Mouse (Mus musculus): ENCODE results near the gene Ly6g6d. TPM values are rescaled to one million over a fixed set of nuclear protein-coding genes. Genes with fewer than 3 reads are reported as not detected.
"Not testable (repeated sequence)": the region's sequence is repeated elsewhere in the genome, so short reads cannot be mapped to it uniquely, and the experiment has no call there.

The Ly6g6d gene
- polyA plus RNA-seq, 1 experiment = not detected

DNA sequence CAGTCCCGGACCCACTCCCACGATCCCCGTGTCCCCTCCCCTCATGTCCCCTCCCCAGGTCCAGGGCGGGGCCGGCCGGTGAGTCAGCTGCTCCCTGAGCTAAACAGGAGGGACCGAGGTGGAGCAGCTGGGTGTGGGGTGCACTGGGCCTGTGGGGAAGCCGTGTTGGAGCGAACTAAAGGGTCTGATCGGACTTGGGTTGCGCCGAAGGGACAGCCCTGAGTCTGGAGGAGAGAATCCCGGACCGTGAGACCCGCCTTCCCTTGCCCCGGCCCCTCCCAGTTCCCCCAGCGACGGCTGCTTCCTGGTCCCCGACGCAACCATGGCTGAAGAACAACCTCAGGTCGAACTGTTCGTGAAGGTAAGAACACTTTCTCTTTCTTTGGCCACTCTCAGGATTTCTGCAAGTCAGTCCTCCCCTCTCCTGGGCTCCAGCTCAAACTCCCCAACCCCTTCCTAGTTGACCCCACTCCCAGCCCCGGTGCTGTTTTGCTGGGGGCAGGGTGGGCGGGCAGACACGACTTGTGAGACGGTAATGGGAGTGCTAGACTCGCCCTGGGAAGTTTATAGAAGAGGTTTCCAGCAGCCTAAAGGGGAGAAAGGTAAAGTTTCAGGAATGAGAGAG, 27.6 kb downstream of the Ly6g6d start:
- H3K27ac ChIP-seq (replicated peaks; ENCODE audit: low read depth, low read length) = peak overlapping the region; percentile 99
- peak overlapping the region; percentile 66 for H3K4me3 ChIP-seq (ENCODE audit: insufficient read depth, low read depth, low read length)
- H3K4me1 ChIP-seq (ENCODE audit: control insufficient read depth, insufficient read depth, insufficient read length, low read length) = peaks cover 10% of the 10 kb centered on the region; the same call in 1 of the 2 replicates

GRCm38 (mm10) chr17:35049561-35050016, 28.3 kb downstream of the Ly6g6d start, which contains the start of gene Clic1:
TSS of gene Clic1 (plus strand) at chr17:35049966.
- peaks cover 10% of the 10 kb centered on the region; the same call in 1 of the 2 replicates for H3K4me1 ChIP-seq (ENCODE audit: control insufficient read depth, insufficient read depth, insufficient read length, low read length)
- H3K4me3 ChIP-seq (ENCODE audit: insufficient read depth, low read depth, low read length) = peak within 1 kb of the TSS; percentile 66
- H3K27ac ChIP-seq (replicated peaks; ENCODE audit: low read depth, low read length) = peak within 1 kb of the TSS; percentile 99

DNA sequence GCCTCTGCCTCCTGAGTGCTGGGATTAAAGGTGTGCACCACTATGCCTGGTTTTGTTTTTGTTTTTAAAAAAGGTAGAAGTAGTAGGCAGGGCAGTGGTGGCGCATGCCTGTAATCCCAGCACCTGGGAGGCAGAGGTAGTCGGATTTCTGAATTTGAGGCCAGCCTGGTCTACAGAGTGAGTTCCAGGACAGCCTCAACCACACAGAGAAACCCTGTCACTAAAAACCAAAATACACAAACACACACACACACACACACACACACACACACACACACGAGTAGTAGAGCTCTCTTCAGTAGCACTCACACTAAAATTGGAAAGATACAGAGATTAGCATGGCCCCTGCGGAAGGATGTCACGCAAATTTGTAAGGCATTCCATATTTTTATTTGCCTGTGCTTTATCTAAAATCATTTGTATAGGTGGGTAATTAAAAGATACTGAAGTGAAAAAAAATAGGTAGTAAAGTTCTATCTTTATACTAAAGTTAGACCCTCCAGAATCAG, 28.9 kb downstream of the Ly6g6d start:
- H3K27ac ChIP-seq (replicated peaks; ENCODE audit: low read depth, low read length) = peak overlapping the region; percentile 66
- peaks cover 11% of the 10 kb centered on the region; the same call in 1 of the 2 replicates for H3K4me1 ChIP-seq (ENCODE audit: control insufficient read depth, insufficient read depth, insufficient read length, low read length)
- peak overlapping the region; percentile 6; the same call in 1 of the 2 replicates for H3K4me3 ChIP-seq (ENCODE audit: insufficient read depth, low read depth, low read length)

- Histone ChIP-seq H3K4me1 (ENCODE audit: control insufficient read depth, insufficient read depth, insufficient read length, low read length) (peaks cover 12% of the 10 kb centered on the region; the same call in 1 of the 2 replicates), H3K4me3 (ENCODE audit: insufficient read depth, low read depth, low read length) (peak overlapping the region; percentile 9), H3K27ac (replicated peaks; ENCODE audit: low read depth, low read length) (peak overlapping the region; percentile 86)
Measured at GRCm38 (mm10) chr17:35048149-35048931, 29.5 kb downstream of the Ly6g6d start.

GRCm38 (mm10) chr17:35047688-35048087, 30.2 kb downstream of the Ly6g6d start:
- H3K4me3 ChIP-seq (ENCODE audit: insufficient read depth, low read depth, low read length) = peak overlapping the region; percentile 9
- peaks cover 12% of the 10 kb centered on the region; the same call in 1 of the 2 replicates for H3K4me1 ChIP-seq (ENCODE audit: control insufficient read depth, insufficient read depth, insufficient read length, low read length)
- H3K27ac ChIP-seq (replicated peaks; ENCODE audit: low read depth, low read length) = peak overlapping the region; percentile 86

DNA sequence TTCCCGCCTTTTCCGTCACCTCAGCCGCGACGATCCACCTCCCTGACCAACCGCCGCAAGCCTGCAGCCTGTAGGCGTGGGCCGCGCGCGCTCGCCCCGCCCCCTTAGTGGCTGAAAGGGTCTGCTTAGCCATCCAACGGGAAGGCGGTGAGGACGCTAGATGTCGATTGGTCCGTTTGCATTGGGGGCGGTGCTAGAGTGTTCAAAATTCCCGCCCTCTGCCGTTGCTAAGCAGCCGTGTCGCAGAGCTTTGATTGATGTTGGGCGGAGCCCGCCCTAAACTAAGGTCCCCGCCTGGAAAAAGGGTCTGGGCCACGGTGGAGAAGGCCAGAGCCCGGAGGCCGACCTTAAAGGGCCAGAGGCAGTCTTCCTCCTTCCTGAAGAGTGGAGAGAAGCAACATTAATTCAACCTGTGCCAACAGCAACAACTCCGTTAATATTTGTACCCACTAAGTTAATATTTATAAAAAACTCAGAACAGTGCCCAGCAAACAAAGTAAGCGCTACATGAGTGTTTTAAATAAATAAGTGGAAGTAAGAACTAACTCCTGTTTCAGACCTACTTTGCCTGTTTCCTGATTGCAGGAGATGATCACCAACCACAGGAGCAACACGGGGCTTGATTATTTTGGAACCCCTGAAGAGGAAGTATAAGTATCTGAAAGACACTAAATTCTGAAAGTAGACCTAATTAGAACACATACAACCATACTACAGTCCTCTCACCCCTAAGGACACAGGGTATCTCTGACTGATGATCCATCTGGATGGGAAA, 31.0 kb downstream of the Ly6g6d start, which contains the start of gene Msh5:
Gene Msh5, minus strand, starts transcription at position 65 of the 775 bp plus-strand sequence.
- Histone ChIP-seq H3K4me3 (ENCODE audit: insufficient read depth, low read depth, low read length) (peak within 1 kb of the TSS; percentile 63), H3K27ac (replicated peaks; ENCODE audit: low read depth, low read length) (peak within 1 kb of the TSS; percentile 86), H3K4me1 (ENCODE audit: control insufficient read depth, insufficient read depth, insufficient read length, low read length) (peaks cover 12% of the 10 kb centered on the region; the same call in 1 of the 2 replicates)

- H3K4me1 ChIP-seq (ENCODE audit: control insufficient read depth, insufficient read depth, insufficient read length, low read length) = peaks cover 12% of the 10 kb centered on the region; the same call in 1 of the 2 replicates
Measured at GRCm38 (mm10) chr17:35045807-35046680, 31.8 kb downstream of the Ly6g6d start.

GRCm38 (mm10) chr17:35044904-35045806, 32.7 kb downstream of the Ly6g6d start:
- H3K4me1 ChIP-seq (ENCODE audit: control insufficient read depth, insufficient read depth, insufficient read length, low read length) = peaks cover 12% of the 10 kb centered on the region; the same call in 1 of the 2 replicates
- peak overlapping the region; percentile 26; the same call in 1 of the 2 replicates for H3K27ac ChIP-seq (replicated peaks; ENCODE audit: low read depth, low read length)
- no peak overlapping the region for H3K4me3 ChIP-seq (ENCODE audit: insufficient read depth, low read depth, low read length)

More at GRCm38 (mm10) chr17:35045807-35046680, 31.8 kb downstream of the Ly6g6d start:
- Histone ChIP-seq H3K4me3 (ENCODE audit: insufficient read depth, low read depth, low read length) (peak overlapping the region; percentile 63), H3K27ac (replicated peaks; ENCODE audit: low read depth, low read length) (peak overlapping the region; percentile 57)

GRCm38 (mm10) chr17:35043794-35044193, 34.1 kb downstream of the Ly6g6d start:
- Histone ChIP-seq H3K27ac (replicated peaks; ENCODE audit: low read depth, low read length) (no peak overlapping the region), H3K4me1 (ENCODE audit: control insufficient read depth, insufficient read depth, insufficient read length, low read length) (peaks cover 9% of the 10 kb centered on the region; the same call in 1 of the 2 replicates), H3K4me3 (ENCODE audit: insufficient read depth, low read depth, low read length) (no peak overlapping the region)

- Histone ChIP-seq H3K27ac (replicated peaks; ENCODE audit: low read depth, low read length) (no peak overlapping the region), H3K4me1 (ENCODE audit: control insufficient read depth, insufficient read depth, insufficient read length, low read length) (0 out of 2 replicates have a peak, but pooled peaks cover 2% of the 10 kb centered on the region)
Measured at GRCm38 (mm10) chr17:35039121-35039873, 38.6 kb downstream of the Ly6g6d start.

GRCm38 (mm10) chr17:35034896-35035295, 43.0 kb downstream of the Ly6g6d start:
- Histone ChIP-seq H3K4me1 (ENCODE audit: control insufficient read depth, insufficient read depth, insufficient read length, low read length) (no peaks in the 10 kb centered on the region), H3K4me3 (ENCODE audit: insufficient read depth, low read depth, low read length) (no peak overlapping the region), H3K27ac (replicated peaks; ENCODE audit: low read depth, low read length) (no peak overlapping the region)

More at GRCm38 (mm10) chr17:35039121-35039873, 38.6 kb downstream of the Ly6g6d start:
- H3K4me3 ChIP-seq (ENCODE audit: insufficient read depth, low read depth, low read length) = no peak overlapping the region

DNA sequence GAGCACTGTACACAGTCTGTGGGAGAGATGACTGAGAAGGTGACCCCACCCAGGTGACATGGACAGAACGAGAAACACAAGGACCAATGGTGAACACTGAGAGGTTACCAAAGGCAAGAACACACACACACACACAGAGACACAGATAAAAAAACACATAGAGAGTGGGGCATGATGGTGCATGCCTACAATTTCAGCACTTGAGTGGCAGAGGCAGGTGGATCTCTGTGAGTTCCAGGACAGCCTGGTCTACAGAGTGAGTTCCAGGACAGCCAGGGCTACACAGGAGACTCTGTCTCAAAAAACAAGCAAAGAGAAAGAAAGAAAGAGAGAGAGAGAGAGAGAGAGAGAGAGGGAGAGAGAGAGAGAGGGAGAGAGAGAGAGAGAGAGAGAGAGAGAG, 44.2 kb downstream of the Ly6g6d start:
- H3K4me3 ChIP-seq (ENCODE audit: insufficient read depth, low read depth, low read length); H3K27ac ChIP-seq (replicated peaks; ENCODE audit: low read depth, low read length): not testable (repeated sequence)

More for the DNA sequence above, 44.2 kb downstream of the Ly6g6d start:
- H3K4me1 ChIP-seq (ENCODE audit: control insufficient read depth, insufficient read depth, insufficient read length, low read length) = not testable (repeated sequence)

Data from brown adipose tissue, adult 24 weeks (tissue).